Mouse (Mus musculus) heart, adult 2 months (tissue): ENCODE measurements at regions not wholly inside any gene's neighbourhood (a gene's known extent, or its start where the extent isn't known, plus 50 kb on each side); places are given as distances from the start of the nearest gene placed in this dataset.

Experiments used
- CTCF ChIP-seq: fragments of 200-600 bp; IDR thresholded peaks from 2 replicates; pipeline ENCODE4 v1.8.1; 2022; ENCODE audit warnings: antibody characterized with exemption, mild to moderate bottlenecking, moderate library complexity
- EP300 ChIP-seq: fragments of 200-500 bp; IDR thresholded peaks from 2 replicates; pipeline ENCODE4 v1.6.1; 2011; ENCODE audit warnings: low read depth, low read length, control low read depth; ENCODE audit not compliant: insufficient read depth

DNA sequence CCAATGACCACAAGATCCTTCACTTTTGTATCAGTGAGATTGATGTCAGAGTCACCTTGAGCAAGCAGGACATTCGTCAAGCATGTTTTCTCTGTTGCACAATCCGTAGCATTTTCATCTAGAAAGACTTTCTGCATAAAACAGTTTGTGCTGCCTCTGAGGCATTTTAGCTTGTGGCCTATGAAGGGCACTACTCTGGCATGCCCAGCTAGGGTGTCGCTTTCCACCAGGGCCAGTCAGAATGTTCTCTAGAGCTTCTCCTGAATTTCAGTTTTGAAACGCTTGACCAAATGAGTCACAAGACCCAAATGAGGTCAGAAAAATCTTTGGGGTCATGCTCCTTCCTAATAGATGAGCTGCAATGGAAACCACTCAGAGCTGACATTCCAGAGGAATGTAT lies 529.6 kb upstream of the Mctp2 start:
- TF ChIP-seq CTCF (no peak), EP300 (no peak)
